Mouse (Mus musculus) limb, embryonic 15.5 days (tissue): ENCODE data around the gene Plekhg3. TPM values are rescaled to one million over a fixed set of nuclear protein-coding genes. Genes with fewer than 3 reads are reported as not detected.
A peak's percentile ranks its signal among the peaks of the same experiment; 100 is the strongest.

Experiments used
- ATAC-seq: fragments of 200-750 bp; cut with Nextera tagmentation; 2 replicates; pipeline ENCODE4 v1.8.0; 2017; ENCODE audit warnings: low read depth, moderate TSS enrichment; ENCODE audit not compliant: insufficient number of reproducible peaks, low FRiP score, low TSS enrichment
- H3K27ac ChIP-seq: fragments of 300-500 bp; sonication (generic); 2 replicates; pipeline ENCODE4 v1.5.1; 2015; ENCODE audit warnings: moderate library complexity, mild to moderate bottlenecking, inconsistent platforms
- H3K27me3 ChIP-seq: fragments of 300-500 bp; sonication (generic); 2 replicates; pipeline ENCODE4 v1.6.1; 2015; ENCODE audit warnings: inconsistent platforms
- H3K36me3 ChIP-seq: fragments of 300-500 bp; sonication (generic); 2 replicates; pipeline ENCODE4 v1.6.1; 2015; ENCODE audit warnings: inconsistent platforms
- H3K4me1 ChIP-seq: fragments of 300-500 bp; sonication (generic); 2 replicates; pipeline ENCODE4 v1.6.1; 2015; ENCODE audit warnings: inconsistent platforms
- H3K4me2 ChIP-seq: fragments of 300-500 bp; sonication (generic); 2 replicates; pipeline ENCODE4 v1.6.1; 2015; ENCODE audit warnings: mild to moderate bottlenecking, inconsistent platforms
- H3K4me3 ChIP-seq: fragments of 300-500 bp; sonication (generic); 2 replicates; pipeline ENCODE4 v1.5.1; 2015; ENCODE audit warnings: mild to moderate bottlenecking, inconsistent platforms
- H3K9ac ChIP-seq: fragments of 300-500 bp; sonication (generic); 2 replicates; pipeline ENCODE4 v1.6.1; 2015; ENCODE audit warnings: inconsistent platforms
- H3K9me3 ChIP-seq: fragments of 300-500 bp; sonication (generic); 2 replicates; pipeline ENCODE4 v1.6.1; 2016; ENCODE audit warnings: inconsistent platforms
- WGBS: fragments of 180-500 bp; shearing (Covaris S2); methylation state at CpG from one replicate; pipeline ENCODE4 v1.1.7; 2015; 5-methylcytosine and 5-hydroxymethylcytosine counted together
- polyA plus RNA-seq: library from polyadenylated mRNA; unstranded; fragments of >200 nt; fragmentation: Nextera tagmentation; extraction: Ambion mirVana; gene quantifications from 2 replicates; pipeline ENCODE4 v1.2.1, GENCODE M21; 2015

Gene Plekhg3
- polyA plus RNA-seq, 1 experiment from 2014 or later: 8.0 TPM

- no peaks in the 10 kb centered on the region for H3K36me3 ChIP-seq
- no peaks in the 10 kb centered on the region for H3K9me3 ChIP-seq
- no peaks in the 10 kb centered on the region for H3K27me3 ChIP-seq
- no peak overlapping the region for H3K27ac ChIP-seq
- H3K9ac ChIP-seq: no peak overlapping the region
- no peak overlapping the region for H3K4me3 ChIP-seq
- H3K4me2 ChIP-seq: no peak overlapping the region
- H3K4me1 ChIP-seq: peaks cover 10% of the 10 kb centered on the region; the same call in 1 of the 2 replicates
- WGBS: 67% methylated on average over 3 of the region's 3 CpGs
- no peak for ATAC-seq
Observed at GRCm38 (mm10) chr12:76500896-76501295, 29.8 kb upstream of the Plekhg3 start.

DNA sequence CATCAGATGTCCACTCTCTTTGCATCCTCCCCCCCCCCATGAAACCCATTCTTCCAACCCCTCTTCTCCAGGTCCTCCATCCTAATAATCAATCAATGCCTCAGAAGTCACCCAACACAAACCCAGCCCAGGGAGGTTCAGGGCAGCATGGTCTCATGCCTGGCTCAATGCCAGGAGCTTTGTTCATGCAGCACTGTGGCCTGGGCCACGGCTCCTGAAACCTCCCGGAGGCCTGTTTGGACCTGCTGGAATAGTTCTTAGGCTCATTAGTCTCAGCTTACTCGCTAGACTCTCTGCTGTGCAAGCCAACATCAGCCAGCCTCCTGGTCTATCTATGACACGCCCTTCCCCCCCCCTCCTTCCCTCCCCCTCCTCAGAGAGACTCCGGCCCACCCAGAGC, 27.7 kb upstream of the Plekhg3 start:
- Histone ChIP-seq H3K4me3 (no peak overlapping the region), H3K4me1 (peaks cover 23% of the 10 kb centered on the region; the same call in 1 of the 2 replicates), H3K9ac (no peak overlapping the region), H3K4me2 (no peak overlapping the region), H3K27me3 (no peaks in the 10 kb centered on the region), H3K36me3 (no peaks in the 10 kb centered on the region), H3K9me3 (no peaks in the 10 kb centered on the region), H3K27ac (no peak overlapping the region)
- 50% methylated on average over 5 of the region's 5 CpGs for WGBS
- ATAC-seq: no peak

DNA sequence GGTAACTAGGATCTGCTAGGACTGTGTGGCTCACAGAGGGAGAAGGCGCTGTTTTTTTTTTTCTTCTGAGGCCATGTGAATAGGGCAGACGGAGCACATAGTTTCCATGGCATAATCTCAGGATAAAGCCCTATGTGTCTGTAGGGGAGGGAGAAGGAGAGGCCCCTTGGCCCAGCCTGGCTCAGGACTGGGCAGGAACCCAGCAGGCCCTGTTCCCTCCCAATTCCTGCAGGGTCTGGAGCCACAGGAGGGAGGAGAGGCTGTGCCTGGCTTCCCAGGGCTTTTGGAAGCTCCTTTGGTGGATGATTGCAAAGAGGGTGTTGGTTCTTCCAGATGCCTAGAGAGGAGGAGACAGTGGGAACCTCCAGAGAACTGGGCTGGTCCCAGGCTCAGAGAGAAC, 24.2 kb upstream of the Plekhg3 start:
- peak overlapping the region; percentile 82 for H3K27ac ChIP-seq
- 40% methylated on average over 2 of the region's 2 CpGs for WGBS
- ATAC-seq: peak; percentile 79
- no peaks in the 10 kb centered on the region for H3K36me3 ChIP-seq
- H3K4me3 ChIP-seq: no peak overlapping the region
- H3K9ac ChIP-seq: no peak overlapping the region
- H3K9me3 ChIP-seq: no peaks in the 10 kb centered on the region
- H3K4me1 ChIP-seq: peaks cover 26% of the 10 kb centered on the region; the same call in 1 of the 2 replicates
- no peak overlapping the region for H3K4me2 ChIP-seq
- no peaks in the 10 kb centered on the region for H3K27me3 ChIP-seq

DNA sequence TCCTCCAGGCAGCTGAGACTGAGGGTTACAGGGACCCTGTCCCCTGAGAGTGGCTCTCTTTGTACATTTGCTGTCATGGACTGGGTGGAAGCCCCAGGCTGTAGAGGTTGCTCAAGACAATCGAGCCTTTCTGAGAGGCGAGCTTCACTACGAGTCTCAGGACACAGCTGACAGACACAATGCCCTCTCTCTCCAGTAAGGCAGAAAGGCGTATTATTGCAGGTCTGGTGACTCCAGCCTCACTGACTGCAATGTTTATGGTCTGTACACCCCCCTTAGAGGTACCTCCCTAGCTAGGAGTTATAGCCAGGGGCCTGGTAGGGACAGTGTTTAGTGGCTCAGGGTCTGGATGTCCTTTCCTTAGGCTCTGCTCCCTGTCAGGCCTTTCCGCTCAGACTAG, 22.9 kb upstream of the Plekhg3 start:
- H3K27me3 ChIP-seq: no peaks in the 10 kb centered on the region
- WGBS: 56% methylated on average over 5 of the region's 5 CpGs
- H3K36me3 ChIP-seq: no peaks in the 10 kb centered on the region
- H3K9me3 ChIP-seq: no peaks in the 10 kb centered on the region
- H3K4me1 ChIP-seq: peaks cover 26% of the 10 kb centered on the region; the same call in 1 of the 2 replicates
- no peak overlapping the region for H3K9ac ChIP-seq
- H3K27ac ChIP-seq: peak overlapping the region; percentile 47
- H3K4me2 ChIP-seq: no peak overlapping the region
- ATAC-seq: no peak
- no peak overlapping the region for H3K4me3 ChIP-seq

DNA sequence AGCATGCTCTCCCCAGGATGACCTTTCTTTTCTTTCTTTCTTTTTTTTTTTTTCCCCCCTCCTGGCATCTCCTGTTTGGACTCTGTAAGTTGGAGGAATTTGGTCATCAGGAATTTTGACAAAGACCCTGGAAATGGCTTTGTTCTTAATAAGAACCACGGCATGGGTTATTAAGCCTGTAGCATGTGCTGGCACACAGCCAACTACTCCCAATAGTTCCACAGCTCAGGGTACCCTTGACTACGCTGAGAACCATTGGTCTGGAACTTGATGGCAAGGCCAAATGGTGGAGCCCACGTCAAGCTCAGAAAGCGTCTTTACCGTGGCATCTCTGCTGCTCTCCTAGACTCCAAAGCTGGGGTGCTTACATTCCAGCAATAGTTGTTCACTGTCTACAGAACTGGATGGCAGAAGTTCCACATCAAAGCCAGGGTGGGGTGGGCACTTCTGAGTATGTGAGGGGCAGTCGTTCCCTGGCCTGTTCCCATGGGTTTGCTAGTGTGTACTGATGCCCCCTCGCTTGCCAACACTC, 21.7 kb upstream of the Plekhg3 start:
- Histone ChIP-seq H3K9me3 (no peaks in the 10 kb centered on the region), H3K4me3 (no peak overlapping the region), H3K4me2 (no peak overlapping the region), H3K27ac (no peak overlapping the region), H3K36me3 (no peaks in the 10 kb centered on the region), H3K4me1 (peaks cover 22% of the 10 kb centered on the region; the same call in 1 of the 2 replicates), H3K27me3 (no peaks in the 10 kb centered on the region), H3K9ac (no peak overlapping the region)
- no peak for ATAC-seq
- WGBS: 56% methylated on average over 7 of the region's 7 CpGs

DNA sequence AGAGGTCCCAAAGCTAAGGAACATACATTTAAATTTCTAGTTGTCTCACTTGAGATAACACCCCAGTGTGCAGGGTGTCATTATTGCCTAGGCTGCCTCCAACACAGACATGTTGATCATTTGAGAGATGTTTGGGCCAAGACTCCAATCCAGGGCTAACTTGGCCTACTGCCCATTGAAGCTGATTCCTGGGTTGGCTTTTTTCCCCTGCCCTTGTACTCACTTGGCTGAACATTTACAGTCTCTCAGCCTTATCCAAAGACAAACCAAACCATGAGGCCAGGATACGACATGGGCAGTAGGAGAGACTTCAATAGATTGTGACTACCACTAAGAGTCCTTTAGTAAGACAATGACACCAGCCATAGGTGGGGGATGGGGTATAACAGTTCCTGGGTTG, 18.0 kb upstream of the Plekhg3 start:
- Histone ChIP-seq H3K4me2 (no peak overlapping the region), H3K36me3 (no peaks in the 10 kb centered on the region), H3K4me1 (peaks cover 9% of the 10 kb centered on the region), H3K9ac (no peak overlapping the region), H3K27ac (no peak overlapping the region), H3K4me3 (no peak overlapping the region), H3K9me3 (no peaks in the 10 kb centered on the region), H3K27me3 (no peaks in the 10 kb centered on the region)
- no peak for ATAC-seq
- WGBS: 52% methylated on average over 1 of the region's 1 CpGs

DNA sequence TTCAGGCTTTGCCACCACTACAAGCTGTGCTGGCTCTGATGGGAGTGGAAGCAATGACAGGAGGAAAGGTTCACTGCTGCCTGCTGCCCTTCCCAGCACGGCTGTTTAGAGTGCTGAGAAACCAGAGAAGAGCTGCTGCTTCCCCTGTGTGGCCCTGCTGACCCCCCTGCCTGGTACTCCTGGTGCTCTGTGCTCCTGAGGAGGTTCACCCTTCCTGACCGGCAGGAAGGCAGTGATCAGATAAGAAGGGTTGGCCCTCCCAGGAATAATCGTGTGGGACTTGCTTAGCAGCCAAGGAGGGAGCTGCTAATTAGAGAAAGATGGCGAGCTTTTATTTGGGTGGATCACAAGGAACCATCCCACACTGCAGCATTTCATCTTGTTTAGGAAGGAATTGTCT, 15.8 kb upstream of the Plekhg3 start:
- Histone ChIP-seq H3K4me3 (no peak overlapping the region), H3K36me3 (no peaks in the 10 kb centered on the region), H3K27ac (no peak overlapping the region), H3K9ac (no peak overlapping the region), H3K27me3 (no peaks in the 10 kb centered on the region), H3K4me1 (peaks cover 4% of the 10 kb centered on the region), H3K4me2 (no peak overlapping the region), H3K9me3 (no peaks in the 10 kb centered on the region)
- ATAC-seq: no peak
- 16% methylated on average over 4 of the region's 4 CpGs for WGBS

- Histone ChIP-seq H3K9ac (no peak overlapping the region), H3K27ac (no peak overlapping the region), H3K9me3 (no peaks in the 10 kb centered on the region), H3K27me3 (no peaks in the 10 kb centered on the region), H3K4me2 (no peak overlapping the region), H3K36me3 (no peaks in the 10 kb centered on the region), H3K4me3 (no peak overlapping the region), H3K4me1 (peaks cover 4% of the 10 kb centered on the region)
- no peak for ATAC-seq
- 91% methylated on average over 9 of the region's 9 CpGs for WGBS
Observed at GRCm38 (mm10) chr12:76518000-76518399, 12.7 kb upstream of the Plekhg3 start.

GRCm38 (mm10) chr12:76518909-76519842, 11.5 kb upstream of the Plekhg3 start:
- 78% methylated on average over 12 of the region's 12 CpGs for WGBS
- H3K9ac ChIP-seq: no peak overlapping the region

DNA sequence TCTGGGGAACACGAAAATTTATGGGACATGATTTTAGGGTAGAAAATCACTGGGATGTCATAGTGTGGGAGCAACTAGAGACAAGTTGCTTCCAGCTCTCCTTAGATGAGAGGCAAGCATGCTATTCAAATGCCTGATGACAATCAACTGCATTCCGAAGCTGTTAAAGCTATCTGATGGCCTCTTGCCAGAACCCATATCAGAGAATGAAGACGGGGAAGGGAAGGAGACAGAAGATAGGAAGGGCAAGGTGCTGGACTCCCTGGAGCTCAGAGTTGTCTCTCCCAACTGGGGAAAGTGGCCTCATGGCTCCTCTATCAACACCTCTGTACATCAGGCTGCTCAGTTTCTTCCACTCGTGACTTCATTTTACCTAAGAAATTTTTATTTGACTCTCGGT, 7.0 kb upstream of the Plekhg3 start:
- H3K4me1 ChIP-seq: no peaks in the 10 kb centered on the region
- no peaks in the 10 kb centered on the region for H3K9me3 ChIP-seq
- no peak overlapping the region for H3K9ac ChIP-seq
- no peak overlapping the region for H3K27ac ChIP-seq
- no peaks in the 10 kb centered on the region for H3K36me3 ChIP-seq
- 63% methylated on average over 5 of the region's 5 CpGs for WGBS
- no peak overlapping the region for H3K4me3 ChIP-seq
- H3K4me2 ChIP-seq: no peak overlapping the region
- no peak for ATAC-seq
- no peaks in the 10 kb centered on the region for H3K27me3 ChIP-seq

More at GRCm38 (mm10) chr12:76518909-76519842, 11.5 kb upstream of the Plekhg3 start:
- peaks cover 4% of the 10 kb centered on the region for H3K4me1 ChIP-seq
- H3K27ac ChIP-seq: no peak overlapping the region
- no peaks in the 10 kb centered on the region for H3K9me3 ChIP-seq
- ATAC-seq: no peak
- no peak overlapping the region for H3K4me2 ChIP-seq
- H3K36me3 ChIP-seq: no peaks in the 10 kb centered on the region
- H3K27me3 ChIP-seq: no peaks in the 10 kb centered on the region
- H3K4me3 ChIP-seq: no peak overlapping the region

- WGBS: 87% methylated on average over 3 of the region's 3 CpGs
- no peak overlapping the region for H3K9ac ChIP-seq
- no peaks in the 10 kb centered on the region for H3K36me3 ChIP-seq
- no peaks in the 10 kb centered on the region for H3K27me3 ChIP-seq
- H3K4me1 ChIP-seq: no peaks in the 10 kb centered on the region
- no peak overlapping the region for H3K4me2 ChIP-seq
- H3K27ac ChIP-seq: no peak overlapping the region
- no peaks in the 10 kb centered on the region for H3K9me3 ChIP-seq
- H3K4me3 ChIP-seq: no peak overlapping the region
- ATAC-seq: no peak
Observed at GRCm38 (mm10) chr12:76524915-76525314, 5.8 kb upstream of the Plekhg3 start.

- no peak for ATAC-seq
- WGBS: 65% methylated on average over 9 of the region's 9 CpGs
- Histone ChIP-seq H3K4me3 (no peak overlapping the region), H3K9me3 (no peaks in the 10 kb centered on the region), H3K27ac (no peak overlapping the region), H3K4me1 (peaks cover 10% of the 10 kb centered on the region), H3K36me3 (no peaks in the 10 kb centered on the region), H3K9ac (no peak overlapping the region), H3K4me2 (no peak overlapping the region), H3K27me3 (peaks cover 11% of the 10 kb centered on the region)
Observed at GRCm38 (mm10) chr12:76527245-76527881, 3.3 kb upstream of the Plekhg3 start.
